Comparison of ENCODE assay signal across 30 mouse cellular contexts in the genomic region with DNA sequence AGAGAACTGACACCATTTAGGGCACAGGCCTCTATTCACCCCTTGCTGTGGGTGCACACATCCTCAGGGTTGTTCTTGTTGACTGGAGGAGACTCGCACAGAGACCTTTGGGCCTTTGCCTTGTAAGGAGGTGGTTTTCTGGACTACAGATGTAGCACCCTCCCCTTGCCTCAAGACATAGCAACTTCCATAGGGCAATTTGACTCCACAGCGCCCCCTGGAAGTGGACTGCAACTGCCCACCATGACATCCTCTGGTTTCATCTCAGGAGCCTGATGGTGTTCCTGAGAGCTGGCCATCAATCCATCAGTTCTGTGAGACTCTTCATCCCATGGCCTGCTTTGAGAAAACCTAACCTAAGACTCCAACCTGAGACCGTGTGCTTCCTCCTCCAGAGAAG.
"Had no signal": no experiment of that assay in that cellular context is flagged by ENCODE, and none has a peak within 500 bp of the region (broad histone marks: within the 10 kb centered on the region; RNA-seq: fewer than 3 reads in every experiment).

No protein-coding gene starts in this region.

- H3K4me2 ChIP-seq: heart, embryonic 11.5 days; heart, embryonic 12.5 days; heart, embryonic 13.5 days; heart, embryonic 15.5 days; hindbrain, embryonic 12.5 days; hindbrain, embryonic 13.5 days; hindbrain, embryonic 14.5 days; hindbrain, embryonic 15.5 days; kidney, embryonic 15.5 days had no signal

- H3K36me3 ChIP-seq: heart, embryonic 10.5 days; heart, embryonic 12.5 days; heart, embryonic 13.5 days; heart, embryonic 15.5 days; hindbrain, embryonic 10.5 days; hindbrain, embryonic 12.5 days; hindbrain, embryonic 13.5 days; hindbrain, embryonic 15.5 days; kidney, embryonic 15.5 days had no signal

- H3K27ac ChIP-seq: heart, adult 2 months; heart, embryonic 10.5 days; heart, embryonic 13.5 days; heart, embryonic 15.5 days; hindbrain, embryonic 10.5 days; hindbrain, embryonic 12.5 days; hindbrain, embryonic 13.5 days; hindbrain, embryonic 14.5 days; hindbrain, embryonic 15.5 days; hindbrain, postnatal 0 days; kidney, embryonic 15.5 days; left cerebral cortex, adult 2 months had no signal

- ATAC-seq: hindbrain, embryonic 16.5 days; hindbrain, postnatal 0 days; inflammation-experienced regulatory T-cells, adult 6 months; intestine, embryonic 16.5 days had no signal

- H3K9ac ChIP-seq: heart, embryonic 12.5 days; heart, embryonic 13.5 days; heart, embryonic 15.5 days; hindbrain, embryonic 12.5 days; hindbrain, embryonic 13.5 days; hindbrain, embryonic 14.5 days; hindbrain, embryonic 15.5 days; kidney, embryonic 15.5 days had no signal

- H3K4me3 ChIP-seq: heart, adult 2 months; heart, embryonic 10.5 days; heart, embryonic 12.5 days; heart, embryonic 13.5 days; heart, embryonic 15.5 days; hindbrain, embryonic 10.5 days; hindbrain, embryonic 12.5 days; hindbrain, embryonic 13.5 days; hindbrain, embryonic 15.5 days; kidney, embryonic 15.5 days; left cerebral cortex, adult 2 months had no signal

- H3K27me3 ChIP-seq: heart, embryonic 15.5 days; hindbrain, embryonic 15.5 days had no signal

- H3K9me3 ChIP-seq: heart, embryonic 10.5 days; heart, embryonic 12.5 days; heart, embryonic 13.5 days; heart, embryonic 15.5 days; hindbrain, embryonic 10.5 days; hindbrain, embryonic 12.5 days; hindbrain, embryonic 13.5 days; hindbrain, embryonic 15.5 days; kidney, embryonic 15.5 days had no signal

- DNase-seq: heart, adult 2 months; heart, postnatal 14 days; heart, postnatal 36 days; heart, postnatal 4 days; kidney, adult 11 months; kidney, adult 18-20 months; kidney, adult 2 months; kidney, adult 8-10 months; kidney, adult 9 months; kidney, postnatal 10 days; kidney, postnatal 14 days; kidney, postnatal 4 days; layer of hippocampus, adult 9-11 months; layer of hippocampus, postnatal 36 days had no signal
